Mouse (Mus musculus): Measurements from ENCODE around the gene Iqgap1.
A peak's percentile ranks its signal among the peaks of the same experiment; 100 is the strongest.

The Iqgap1 gene

DNA sequence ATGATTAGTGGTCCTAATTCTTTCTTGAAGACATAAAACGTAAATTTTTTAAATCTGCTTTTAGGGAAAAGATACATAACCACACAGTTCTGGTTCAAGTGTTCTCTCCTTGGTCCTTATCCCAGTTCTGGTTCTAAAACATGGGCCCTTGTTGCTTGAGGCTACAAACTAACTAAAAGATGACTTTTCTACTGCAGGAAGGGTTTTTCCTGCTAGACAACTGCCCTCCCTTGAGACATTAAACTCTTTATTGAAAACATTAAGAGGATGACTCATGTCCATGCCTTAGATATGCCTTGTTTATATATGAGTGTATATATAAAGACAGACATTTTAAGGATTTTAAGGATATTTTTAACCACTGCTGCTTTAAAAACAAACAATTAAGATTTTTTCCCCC, 17.4 kb upstream of the Iqgap1 start:
- no peak for DNase-seq

DNA sequence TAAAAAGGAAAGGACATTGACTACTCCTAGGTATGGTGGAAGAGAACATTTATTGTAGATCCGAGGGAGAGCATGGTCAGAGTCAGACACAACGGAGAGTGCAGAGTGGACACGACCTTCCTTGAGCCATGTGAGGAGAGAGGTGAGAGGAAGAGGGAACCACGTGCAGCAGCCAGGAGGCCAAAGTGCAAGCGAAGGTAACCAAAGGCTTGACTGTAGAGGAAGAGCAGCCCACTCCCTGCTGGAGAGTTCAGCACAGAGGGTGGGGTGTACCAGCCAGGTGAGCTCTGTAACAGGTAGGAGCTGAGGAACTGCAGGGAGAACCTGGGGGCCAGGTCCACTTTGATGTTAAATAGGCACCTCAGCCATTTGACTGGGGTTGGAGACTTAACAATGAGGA, 16.4 kb upstream of the Iqgap1 start:
- no peak for DNase-seq

DNA sequence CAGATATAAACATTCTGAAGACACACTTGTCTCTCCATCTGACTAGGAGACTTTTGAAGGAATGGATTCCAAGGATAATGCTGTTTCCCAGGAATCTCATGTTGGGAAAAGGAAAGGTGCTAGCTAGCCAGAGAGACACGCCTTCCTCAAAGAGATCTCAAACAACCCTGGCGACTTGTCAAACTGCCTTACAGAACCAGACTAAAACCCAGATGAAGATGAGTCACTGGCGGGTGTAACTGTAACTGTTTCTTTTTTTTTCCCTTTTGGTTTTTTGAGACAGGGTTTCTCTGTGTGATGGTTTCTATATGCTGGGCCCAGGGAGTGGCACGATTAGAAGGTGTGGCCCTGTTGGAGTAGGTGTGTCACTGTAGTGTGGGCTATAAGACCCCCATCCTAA, 15.2 kb upstream of the Iqgap1 start:
- DNase-seq, result no peak

DNA sequence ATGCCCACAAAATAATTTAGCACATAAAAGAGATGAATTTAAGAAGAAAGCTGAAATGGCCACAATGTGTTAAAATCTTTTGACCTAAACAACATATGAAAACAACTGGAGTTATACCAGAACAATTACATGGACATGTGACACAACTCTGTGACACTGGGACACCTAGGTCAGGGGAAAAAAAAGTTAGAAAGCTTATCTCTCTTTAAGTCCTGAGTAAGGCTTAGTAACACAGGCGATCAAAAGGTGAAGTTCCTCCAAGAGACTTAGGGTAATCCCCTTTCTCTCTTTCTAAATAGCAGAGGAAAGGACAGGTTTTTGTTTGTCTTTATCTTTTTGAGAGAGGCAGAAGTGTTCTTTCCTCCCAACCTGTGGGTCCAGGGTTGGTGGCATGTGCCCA, 14.5 kb upstream of the Iqgap1 start:
- no peak for DNase-seq

DNA sequence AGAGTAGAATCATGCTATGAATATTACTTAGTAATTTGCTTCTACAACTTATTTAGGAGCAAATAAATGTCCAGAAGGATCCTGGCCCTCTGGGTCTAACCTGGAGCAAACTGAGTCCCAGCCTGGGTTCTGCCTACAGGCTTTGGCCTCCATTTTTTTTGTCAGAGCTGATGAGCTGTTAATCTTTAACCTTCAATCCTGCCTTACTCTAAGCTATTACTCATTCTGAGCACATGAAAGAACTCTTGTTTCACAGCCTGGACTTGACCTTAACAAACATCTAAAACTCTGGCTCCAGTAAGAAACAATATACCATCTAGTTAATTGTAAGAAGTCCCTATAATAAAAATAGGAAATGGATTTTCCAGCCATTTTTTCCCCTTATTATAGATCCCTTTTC, 14.0 kb upstream of the Iqgap1 start:
- no peak for DNase-seq

DNA sequence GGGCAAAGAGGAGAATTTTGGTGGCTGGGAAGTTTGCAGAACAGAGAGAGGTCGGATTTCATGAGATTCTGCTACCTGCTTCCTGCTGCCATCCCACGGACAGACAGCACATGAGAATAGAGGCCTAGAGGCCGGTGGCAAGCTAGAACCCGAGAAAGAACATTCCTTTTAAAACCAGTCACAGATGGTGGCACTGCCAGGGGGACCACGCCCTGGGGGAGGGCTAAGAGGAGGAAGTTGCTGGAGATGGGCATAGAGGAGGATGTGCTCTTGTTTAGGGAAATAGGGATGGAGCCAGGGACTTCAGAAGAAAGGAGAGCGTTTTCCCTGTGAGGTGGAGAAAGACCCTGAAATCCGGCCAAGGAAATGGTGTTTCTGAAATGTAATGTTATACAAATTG, 12.5 kb upstream of the Iqgap1 start:
- peak in 1 of 2 experiments; percentile 21 for DNase-seq

DNA sequence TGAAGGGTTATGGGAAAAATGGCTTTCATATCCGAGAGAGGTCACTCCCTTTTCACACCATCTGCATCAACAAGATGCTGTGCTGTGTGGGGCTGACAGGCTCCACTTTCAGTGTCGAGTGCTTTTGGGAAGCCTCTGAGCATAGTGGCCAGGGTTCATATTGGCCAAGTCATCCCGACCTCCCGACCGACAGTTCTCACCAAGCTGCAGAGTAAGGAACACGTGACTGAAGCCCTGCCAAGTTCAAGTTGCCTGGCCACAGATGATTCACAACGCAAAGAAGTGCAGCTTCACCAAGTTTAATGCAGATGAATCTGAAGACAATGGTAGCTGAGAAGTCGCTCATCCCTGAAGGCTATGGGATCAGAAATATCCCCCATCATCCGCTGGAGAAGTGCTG, 12.0 kb upstream of the Iqgap1 start:
- peak in 1 of 2 experiments; percentile 22 for DNase-seq

DNA sequence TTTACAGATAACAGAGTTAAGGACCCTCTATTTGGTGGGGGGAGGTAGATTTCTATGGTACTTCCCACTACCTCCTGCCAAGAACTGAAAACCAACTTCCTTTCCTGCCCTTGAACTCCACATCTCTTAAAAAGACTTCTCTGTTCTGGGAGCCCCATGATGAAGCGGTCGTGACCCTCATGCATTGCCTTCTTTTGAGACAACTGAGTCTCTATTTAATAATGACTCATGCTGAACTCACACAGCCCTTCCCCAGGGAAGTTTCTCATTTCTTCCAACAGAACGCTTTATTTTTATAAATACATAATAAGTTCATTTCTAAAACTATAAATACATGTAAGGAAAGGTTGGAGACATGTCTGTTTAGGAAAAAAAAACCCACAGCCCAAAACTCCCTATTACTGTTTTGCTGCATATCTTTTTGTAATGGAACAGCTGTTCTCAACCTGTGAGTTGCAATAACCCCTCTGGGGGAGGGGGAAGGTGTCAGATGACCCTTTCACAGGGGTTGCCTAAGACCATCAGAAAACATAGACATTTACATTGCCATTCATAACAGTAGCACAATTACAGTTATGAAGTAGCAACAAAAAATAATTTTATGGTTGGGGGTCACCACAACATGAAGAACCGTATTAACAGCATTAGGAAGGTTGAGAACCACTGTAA, 10.3 kb upstream of the Iqgap1 start:
- no peak for DNase-seq

DNA sequence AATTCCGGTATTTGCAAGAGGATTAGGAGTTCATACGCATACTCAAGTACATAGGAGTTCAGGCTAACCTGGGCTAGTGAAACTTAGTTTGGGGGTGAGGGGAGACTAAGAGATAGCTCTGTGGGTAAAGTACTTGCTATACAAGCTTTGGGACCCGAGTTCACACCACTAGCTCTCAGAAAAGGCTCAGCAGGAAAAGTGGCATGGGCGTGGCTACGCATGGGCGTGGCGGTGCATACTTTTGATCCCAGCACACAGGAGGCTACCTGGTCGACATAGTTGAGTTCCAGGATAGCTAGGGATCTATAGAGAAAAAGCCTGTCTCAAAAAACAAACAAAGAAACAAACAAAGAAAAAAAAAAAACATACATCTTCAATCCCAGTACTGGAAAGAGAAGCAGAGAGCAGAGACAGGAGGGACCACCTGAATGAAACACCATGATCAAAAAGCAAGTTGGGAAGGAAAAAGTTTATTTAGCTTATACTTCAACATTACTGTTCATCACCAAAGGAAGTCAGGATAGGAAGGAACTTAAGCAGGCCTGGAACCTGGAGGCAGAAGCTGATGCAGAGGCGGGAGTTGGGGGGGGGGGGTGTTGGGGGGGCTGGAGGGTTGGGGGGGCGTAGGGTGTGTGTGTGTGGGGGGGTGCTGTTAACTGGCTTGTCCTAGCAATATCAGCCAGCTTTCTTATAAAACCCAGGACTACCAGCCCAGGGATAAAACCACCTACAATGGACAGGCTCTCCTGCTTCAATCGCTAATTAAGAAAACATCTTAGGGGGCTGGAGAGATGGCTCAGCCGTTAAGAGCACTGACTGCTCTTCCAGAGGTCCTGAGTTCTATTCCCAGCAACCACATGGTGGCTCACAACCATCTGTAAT, 8.1 kb upstream of the Iqgap1 start:
- peak in 1 of 2 experiments; percentile 26 for DNase-seq

DNA sequence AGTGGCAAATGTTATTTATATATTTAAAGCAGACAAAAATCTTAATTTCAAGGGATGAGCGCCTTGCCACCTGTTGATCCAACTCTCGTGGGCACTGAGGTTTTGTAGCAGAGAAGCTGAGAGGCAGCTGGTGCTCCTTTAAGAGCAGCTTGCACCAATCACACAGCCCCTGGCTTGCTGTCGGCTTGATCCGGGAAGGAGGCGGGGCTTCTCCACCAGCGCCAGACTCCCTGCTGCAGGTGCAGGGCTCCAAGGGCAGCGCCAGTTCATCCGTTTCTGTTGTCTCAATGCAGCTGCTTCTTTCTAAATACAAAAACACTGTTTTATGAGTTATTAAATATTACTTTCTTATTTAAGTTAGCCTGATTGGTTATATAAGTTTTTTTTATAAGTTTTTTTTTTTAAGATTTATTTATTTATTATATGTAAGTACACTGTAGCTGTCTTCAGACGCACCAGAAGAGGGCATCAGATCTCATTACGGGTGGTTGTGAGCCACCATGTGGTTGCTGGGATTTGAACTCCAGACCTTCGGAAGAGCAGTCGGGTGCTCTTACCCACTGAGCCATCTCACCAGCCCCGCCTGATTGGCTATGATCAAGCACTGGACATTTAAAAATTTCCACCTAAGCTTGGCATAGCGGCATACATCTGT, 7.3 kb upstream of the Iqgap1 start:
- DNase-seq, result peak; percentile 74 to 82

DNA sequence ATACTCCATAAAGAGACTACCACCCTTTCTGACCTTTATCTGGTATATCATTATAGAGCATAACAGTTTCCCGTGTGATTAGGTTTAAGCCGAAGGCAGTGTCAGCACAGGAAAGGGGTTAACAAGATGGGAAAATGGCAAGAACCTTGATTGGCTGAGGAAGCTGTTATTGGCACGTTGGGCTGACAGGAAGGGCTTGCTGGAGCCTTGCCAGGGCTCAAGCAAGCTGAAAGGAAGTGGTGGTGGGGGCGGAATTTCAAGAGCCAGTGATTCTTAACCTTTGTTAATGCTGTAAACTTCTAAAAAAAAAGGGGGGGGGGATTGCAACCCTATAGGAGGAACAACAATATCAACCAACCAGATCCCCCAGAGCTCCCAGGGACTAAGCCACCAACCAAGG, 6.4 kb upstream of the Iqgap1 start:
- DNase-seq, result peak; percentile 63 to 68

DNA sequence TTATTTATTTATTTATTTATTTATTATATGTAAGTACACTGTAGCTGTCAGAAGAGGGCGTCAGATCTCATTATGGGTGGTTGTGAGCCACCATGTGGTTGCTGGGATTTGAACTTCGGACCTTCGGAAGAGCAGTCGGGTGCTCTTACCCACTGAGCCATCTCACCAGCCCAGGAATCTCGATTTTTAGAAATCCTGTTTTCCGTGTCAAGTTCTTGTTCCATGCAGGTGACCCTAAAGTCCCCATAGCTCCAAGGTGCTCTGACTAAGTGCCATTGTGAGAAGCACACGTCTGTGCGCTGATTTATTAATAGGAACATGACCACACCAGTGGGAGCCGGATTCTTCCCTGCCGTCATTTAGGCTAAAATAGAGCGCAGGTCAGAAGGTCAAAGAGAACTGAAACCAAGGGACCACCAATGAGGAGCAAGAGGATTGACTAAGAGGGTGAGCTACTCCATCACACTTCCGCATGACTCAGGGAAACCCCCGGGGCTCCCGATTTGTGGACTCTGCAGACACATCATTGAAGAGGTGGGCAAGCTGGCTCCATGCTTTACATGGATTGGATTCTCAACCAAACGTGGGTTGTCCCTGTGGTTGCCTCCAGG, 4.5 kb upstream of the Iqgap1 start:
- DNase-seq, result peak; percentile 56 to 69

DNA sequence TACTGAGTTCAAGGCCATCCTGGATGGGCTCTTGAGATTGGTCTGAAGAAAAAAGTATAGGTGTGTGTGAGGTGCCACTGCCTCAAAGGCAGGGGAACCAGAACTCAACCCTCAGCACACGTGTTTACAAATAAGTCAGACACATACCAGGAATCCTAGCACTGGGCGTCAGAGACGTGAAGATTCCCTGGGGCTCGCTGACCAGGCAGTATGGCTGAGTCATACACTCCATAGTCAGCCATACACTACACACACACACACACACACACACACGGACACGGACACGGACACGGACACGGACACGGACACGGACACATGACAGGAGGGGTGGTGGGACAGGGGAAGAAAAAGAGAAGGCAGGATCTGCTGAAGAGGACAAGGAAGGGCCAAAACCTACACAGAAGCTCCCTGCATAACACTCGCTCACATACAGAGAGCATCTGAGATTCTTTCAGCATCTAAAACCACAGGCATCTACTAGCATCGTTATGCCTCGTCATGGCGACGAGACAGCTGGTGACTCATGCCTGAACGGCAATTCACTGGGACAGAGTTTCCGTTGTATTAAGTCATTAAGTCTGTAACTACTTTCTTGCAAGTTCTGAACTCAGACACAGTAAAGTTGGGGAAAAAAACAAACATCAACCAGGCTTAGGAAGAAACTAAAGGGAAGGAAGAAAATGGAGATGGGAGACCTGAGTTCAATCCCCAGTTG, 2.5 kb upstream of the Iqgap1 start:
- DNase-seq, result peak; percentile 47 to 51

DNA sequence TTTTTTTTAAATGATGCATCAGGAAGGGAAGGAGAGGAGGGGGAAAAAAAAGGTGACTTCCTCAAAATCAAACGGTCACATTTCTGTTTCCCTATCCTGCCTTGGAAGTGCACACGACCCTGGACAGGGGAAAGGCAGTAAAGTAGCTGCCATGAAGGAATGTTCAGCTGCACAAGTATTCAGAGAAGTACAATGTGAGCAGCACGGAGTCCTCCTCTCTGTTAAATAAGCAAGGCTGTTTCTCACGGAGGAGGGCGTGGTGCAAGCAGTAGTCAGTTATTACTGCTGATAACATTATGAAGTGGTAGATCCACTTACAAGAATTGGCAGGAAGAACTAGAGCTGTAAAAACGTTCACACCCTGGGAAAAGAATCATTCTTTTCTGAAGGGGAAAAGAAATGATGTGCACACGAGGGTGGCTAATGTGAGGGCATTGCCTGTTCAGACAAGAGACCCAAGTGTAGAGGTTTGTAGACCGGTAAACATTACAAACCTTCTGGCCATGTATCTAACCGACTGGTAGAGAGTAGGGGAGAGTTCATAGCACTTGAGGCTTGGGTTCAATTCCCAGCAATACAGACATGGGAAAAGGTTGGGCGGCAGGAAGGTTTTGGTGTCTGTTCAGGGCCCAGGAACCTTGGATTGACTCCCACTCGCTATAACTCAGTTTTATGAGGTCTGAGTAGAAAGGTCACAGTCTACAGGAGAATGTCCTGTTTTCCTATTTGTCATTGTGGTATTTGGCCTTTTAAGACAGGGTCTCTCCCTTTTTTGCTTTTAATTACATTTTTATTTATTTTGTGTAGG, 1.7 kb downstream of the Iqgap1 start:
- DNase-seq, result peak; percentile 60 to 78

DNA sequence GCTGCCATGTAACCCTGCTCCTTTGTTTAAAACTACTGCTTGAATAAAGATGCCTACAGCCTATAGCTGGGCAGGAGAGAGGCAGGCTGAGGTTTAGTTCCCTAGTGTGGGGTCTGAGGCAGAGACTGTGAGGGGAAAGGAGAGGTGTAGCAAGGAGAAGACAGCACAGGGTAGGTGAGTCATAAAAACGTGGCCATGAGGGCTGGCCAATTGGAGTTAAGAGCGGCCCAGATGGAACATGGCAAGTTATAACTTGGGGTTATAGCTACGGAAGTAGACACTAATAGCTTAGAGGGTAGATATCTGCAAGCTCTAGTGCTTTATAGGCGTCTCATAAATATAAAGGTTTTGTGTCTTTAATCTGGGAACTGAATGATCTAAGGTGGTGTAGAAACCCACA, 2.5 kb downstream of the Iqgap1 start:
- DNase-seq, result no peak

DNA sequence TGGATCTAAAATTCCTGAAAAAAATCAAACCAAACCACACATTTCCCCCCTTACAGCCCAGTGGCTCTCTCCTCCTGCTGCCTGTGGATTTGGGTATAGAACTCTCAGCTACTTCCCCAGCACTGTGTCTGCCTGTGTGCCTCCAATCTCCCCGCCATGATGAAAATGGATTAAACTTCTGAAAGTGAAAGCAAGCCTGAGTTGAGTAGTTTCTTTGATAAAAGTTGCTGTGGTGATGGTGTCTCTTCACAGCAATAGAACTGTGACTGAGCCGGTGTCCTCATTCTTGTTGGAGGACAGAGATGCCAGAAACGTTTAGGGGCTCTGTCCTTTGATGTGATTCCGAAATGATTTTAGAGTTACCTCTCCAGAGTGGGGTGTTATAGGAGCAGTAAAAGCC, 4.9 kb downstream of the Iqgap1 start:
- no peak for DNase-seq

DNA sequence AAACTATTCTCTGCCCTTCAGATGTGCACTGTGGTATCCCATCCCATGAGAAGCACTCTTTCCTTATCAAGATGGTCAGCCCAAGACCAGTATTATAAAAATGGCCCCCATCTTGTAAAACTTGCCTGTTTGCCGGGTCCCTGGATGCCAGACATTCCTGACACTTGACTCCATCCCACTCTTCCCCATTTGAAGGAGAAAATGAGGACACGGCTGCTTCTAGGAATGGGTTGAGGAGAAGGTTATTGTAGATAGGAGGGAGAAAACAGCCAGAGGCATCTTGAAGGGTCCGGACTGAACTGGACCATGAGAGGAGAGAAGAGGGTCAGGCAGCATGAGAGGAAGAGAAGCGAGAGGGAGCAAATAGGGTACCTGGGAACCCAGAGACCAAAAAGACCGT, 9.1 kb downstream of the Iqgap1 start:
- DNase-seq, result no peak

DNA sequence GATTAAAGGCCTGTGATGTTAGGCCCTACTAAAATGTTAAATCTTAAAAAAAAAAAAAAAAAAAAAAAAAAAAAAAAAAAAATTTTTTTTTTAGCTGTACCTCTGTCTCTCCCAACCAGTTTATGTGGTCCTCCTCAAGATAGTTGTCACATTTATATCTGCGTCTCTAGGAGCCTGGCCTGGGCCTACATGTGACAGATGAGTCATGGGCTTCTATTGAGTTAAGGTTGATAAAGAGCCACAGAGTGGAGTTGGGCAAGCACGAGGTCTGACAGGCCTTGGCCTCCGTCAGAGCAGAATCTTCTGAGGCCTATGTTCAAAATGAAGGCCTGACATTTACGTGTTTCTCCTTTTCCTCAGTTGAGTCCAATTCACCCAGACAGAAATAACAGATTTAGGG, 12.4 kb downstream of the Iqgap1 start:
- no peak for DNase-seq

DNA sequence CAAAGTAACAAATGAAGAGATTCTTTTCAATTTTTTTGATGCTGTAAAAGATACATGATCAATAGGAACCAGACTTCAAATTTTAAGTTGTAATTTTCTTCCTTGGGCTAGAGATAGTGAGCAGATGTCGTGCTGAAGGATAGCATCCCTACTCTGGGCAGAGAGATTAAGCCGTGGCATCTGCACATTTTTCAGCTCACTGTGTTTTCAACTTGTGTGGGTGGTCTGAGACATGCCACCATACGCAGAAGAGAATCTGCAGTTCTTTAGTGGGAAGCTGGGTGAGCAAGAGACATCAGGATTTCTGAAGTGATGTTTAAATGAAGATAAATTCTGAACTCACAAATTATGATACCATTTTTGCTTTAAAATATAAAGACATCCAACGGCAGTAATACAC, 19.4 kb downstream of the Iqgap1 start:
- DNase-seq, result no peak

DNA sequence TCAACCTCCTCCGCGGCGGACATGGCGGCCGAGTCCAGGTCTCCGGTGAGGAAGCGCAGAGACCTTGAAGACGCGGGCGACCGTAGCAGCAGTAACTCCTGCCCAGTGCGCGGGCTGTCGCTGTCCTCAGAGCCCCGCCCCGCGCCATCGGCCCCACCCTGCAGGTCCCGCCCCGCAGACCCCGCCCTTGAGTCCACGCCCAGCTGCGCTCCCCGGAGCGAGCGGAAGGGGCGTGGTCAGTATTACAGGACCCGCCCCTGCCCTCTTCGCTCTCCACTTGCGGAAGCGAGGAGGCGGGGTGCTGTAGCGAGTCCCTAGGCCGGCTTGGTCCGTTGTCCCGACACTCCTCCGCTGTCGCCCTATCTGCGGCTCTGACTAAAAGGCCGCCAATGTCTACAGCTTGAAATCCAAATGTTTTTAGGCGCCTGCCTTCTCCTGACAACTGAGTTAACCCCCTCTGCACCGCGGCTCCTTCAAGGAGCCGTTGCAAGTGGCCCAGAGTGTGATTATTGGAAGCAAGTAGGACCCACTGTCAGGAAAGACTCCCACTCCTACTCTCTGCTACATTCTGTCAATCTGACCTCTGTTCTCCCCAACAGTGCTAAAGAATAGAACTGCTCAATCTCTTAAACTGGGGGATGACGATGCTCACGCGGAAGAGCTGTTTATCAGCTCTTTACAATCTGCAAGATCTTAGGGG, 22.5 kb downstream of the Iqgap1 start:
- peak; percentile 93 to 96 for DNase-seq

All from lung, adult 18-20 months (tissue).